Mouse (Mus musculus) liver, postnatal 0 days (tissue): Measurements from ENCODE around the gene Kcnmb4.

Source experiments
- CTCF ChIP-seq: sonication (generic); IDR thresholded peaks from 2 replicates; pipeline ENCODE4 v1.5.1; 2016; ENCODE audit warnings: antibody characterized with exemption, low read depth
- EP300 ChIP-seq: IDR thresholded peaks from 2 replicates; pipeline ENCODE4 v1.6.1; 2016; ENCODE audit warnings: antibody characterized with exemption, low read depth, mild to moderate bottlenecking

DNA sequence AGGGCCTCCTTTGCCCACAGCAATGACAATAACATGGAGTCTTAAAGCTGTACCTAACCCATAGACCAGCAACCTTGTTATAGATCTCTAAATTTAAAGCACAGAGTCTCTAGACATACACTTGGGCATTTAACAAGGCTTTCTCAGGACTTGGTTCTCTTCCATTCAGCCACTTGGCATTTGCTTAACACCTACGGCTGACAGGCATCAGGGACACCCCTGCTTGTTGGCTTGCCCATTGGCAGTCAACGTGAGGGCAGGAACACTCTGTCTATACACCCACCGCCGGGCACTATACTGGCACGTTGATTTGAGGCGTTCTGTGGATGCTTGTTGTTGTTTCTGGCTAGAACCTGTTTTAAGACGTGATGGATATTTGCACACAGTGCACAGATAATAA lies 41.3 kb downstream of the Kcnmb4 start:
- TF ChIP-seq CTCF (no peak), EP300 (no peak)
